Comparison of ENCODE assay signal across 8 mouse cellular contexts in the genomic region with DNA sequence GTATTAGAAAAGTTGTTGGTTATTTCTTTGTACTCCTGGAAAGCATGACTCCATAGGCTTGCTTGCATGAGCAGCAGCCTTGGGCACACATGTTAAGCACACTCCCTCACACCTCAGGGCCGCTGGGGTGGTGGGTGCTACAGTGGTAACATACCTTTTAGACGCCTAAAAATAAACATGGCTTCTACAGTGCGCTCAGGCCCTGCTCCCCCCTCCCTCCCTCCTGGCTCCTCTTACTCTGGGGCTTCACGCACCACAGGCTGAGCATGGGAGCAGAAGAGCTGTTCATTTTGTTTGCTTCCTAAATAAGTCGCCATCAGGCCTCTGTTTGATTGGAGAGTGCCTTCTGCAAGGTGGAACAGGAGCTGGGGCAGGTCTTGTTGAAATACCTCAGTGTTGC. TPM values are rescaled to one million over a fixed set of nuclear protein-coding genes. Genes with fewer than 3 reads are reported as not detected.
A peak's percentile ranks its signal among the peaks of the same experiment; 100 is the strongest.
DNase-seq lines count a peak whose midpoint lies in the region; TF ChIP-seq lines count a peak whose summit lies in the region.

No protein-coding gene starts in this region.

- no peak for TF ChIP-seq CTCF in layer of hippocampus, adult 2 months (conservative IDR thresholded peaks at IDR 0.05)
- TF ChIP-seq CTCF in cortical plate, adult 2 months (IDR thresholded peaks at IDR 0.05; ENCODE audit: extremely low read depth, insufficient read depth, low read length): no peak

- peaks cover 6% of the 10 kb centered on the region; the same call in 1 of the 2 replicates for H3K4me1 ChIP-seq in cortical plate, adult 2 months (ENCODE audit: control insufficient read depth, insufficient read depth, low read length)

- peak overlapping the region; percentile 99 for H3K4me3 ChIP-seq in layer of hippocampus, adult 2 months
- peak overlapping the region; percentile 63 for H3K4me3 ChIP-seq in cortical plate, adult 2 months (ENCODE audit: insufficient read depth, low read length)

- DNase-seq in layer of hippocampus, adult 2 months (ENCODE audit: low spot score in 2 of 2): no peak
- no peak for DNase-seq in layer of hippocampus, adult 8-10 months (ENCODE audit: low spot score in 2 of 2)
- DNase-seq in heart, postnatal 4 days: peak; percentile 34
- peak; percentile 26 for DNase-seq in lung, postnatal 10 days
- no peak for DNase-seq in urinary bladder, postnatal 36 days (ENCODE audit: low spot score in 2 of 2)
- no peak for DNase-seq in retina, postnatal 1 day
- DNase-seq in right cerebral cortex, postnatal 4 days: no peak

- TF ChIP-seq POLR2A in cortical plate, adult 2 months (IDR thresholded peaks at IDR 0.05; ENCODE audit: extremely low read depth, insufficient read depth, low read length): no peak

- H3K27ac ChIP-seq in layer of hippocampus, adult 2 months: peak overlapping the region; percentile 99
- H3K27ac ChIP-seq in cortical plate, adult 2 months (ENCODE audit: insufficient read depth, low read length): 0 out of 2 replicates have a peak overlapping the region, but pooled peaks have one; percentile 44

RNA-seq across cellular contexts. Expression of a gene that starts 2.0 kb away (rescaled TPM):
- 100 to 1,000 TPM; 168 to 178 TPM for total RNA-seq in layer of hippocampus, adult 2 months (2021)
- 100 to 1,000 TPM; 140 to 201 (median 177) TPM for total RNA-seq in layer of hippocampus, adult 8-10 months (2022)
- polyA plus RNA-seq in cortical plate, adult 2 months (2012; rRNA removed): 119 and 131 TPM in 2 replicates
- 10 to 100 TPM; 67.8 to 71.5 TPM for total RNA-seq in heart, postnatal 4 days (2021)

RNA-seq across cellular contexts. Expression of a gene that starts 7.4 kb away (rescaled TPM):
- 10 to 100 TPM; 61.0 to 62.1 TPM for total RNA-seq in layer of hippocampus, adult 2 months (2021)
- 10 to 100 TPM; 50.5 to 64.9 (median 59.4) TPM for total RNA-seq in layer of hippocampus, adult 8-10 months (2022)
- 44.9 and 47.4 TPM in 2 replicates for polyA plus RNA-seq in cortical plate, adult 2 months (2012; rRNA removed)
- 10 to 100 TPM; 26.9 to 28.4 TPM for total RNA-seq in heart, postnatal 4 days (2021)

RNA-seq across cellular contexts. Expression of a gene that starts 22.2 kb away (rescaled TPM):
- 10 to 100 TPM; 93.2 to 94.0 TPM for total RNA-seq in layer of hippocampus, adult 2 months (2021)
- total RNA-seq in layer of hippocampus, adult 8-10 months (2022): 10 to 100 TPM; 86.6 to 99.6 (median 92.7) TPM
- 153 and 156 TPM in 2 replicates for polyA plus RNA-seq in cortical plate, adult 2 months (2012; rRNA removed)
- 10 to 100 TPM; 26.3 to 27.6 TPM for total RNA-seq in heart, postnatal 4 days (2021)

RNA-seq across cellular contexts. Expression of a gene that starts 39.3 kb away (rescaled TPM):
- total RNA-seq in layer of hippocampus, adult 2 months (2021): 100 to 1,000 TPM; 213 to 240 TPM
- total RNA-seq in layer of hippocampus, adult 8-10 months (2022): 100 to 1,000 TPM; 171 to 203 (median 197) TPM
- polyA plus RNA-seq in cortical plate, adult 2 months (2012; rRNA removed): 153 and 181 TPM in 2 replicates
- total RNA-seq in heart, postnatal 4 days (2021): 1 to 10 TPM; 1.3 TPM

RNA-seq across cellular contexts. Expression of a gene that starts 56.9 kb away (rescaled TPM):
- 1,000 to 10,000 TPM in 1 of 2 experiments, 100 to 1,000 TPM in 1; 996 to 1,082 TPM for total RNA-seq in layer of hippocampus, adult 2 months (2021)
- total RNA-seq in layer of hippocampus, adult 8-10 months (2022): 100 to 1,000 TPM; 919 to 985 (median 938) TPM
- 721 and 771 TPM in 2 replicates for polyA plus RNA-seq in cortical plate, adult 2 months (2012; rRNA removed)
- 100 to 1,000 TPM; 171 to 183 TPM for total RNA-seq in heart, postnatal 4 days (2021)

Comparison
In these comparisons a context has a peak if more than half of its experiments do, and no peak if none do; other contexts are left out.
1. DNase-seq: peak in heart, postnatal 4 days (single experiment) and lung, postnatal 10 days (single experiment); none in layer of hippocampus, adult 2 months (0 of 2), layer of hippocampus, adult 8-10 months (0 of 2), urinary bladder, postnatal 36 days (0 of 2), retina, postnatal 1 day (single experiment) and right cerebral cortex, postnatal 4 days (single experiment).